ENCODE assay signal across 8 mouse cellular contexts in genomic region chr1:39340647-39341046, GRCm38 (mm10). TPM values are rescaled to one million over a fixed set of nuclear protein-coding genes. Genes with fewer than 3 reads are reported as not detected.
DNase-seq lines count a peak whose midpoint lies in the region; ATAC-seq and TF ChIP-seq lines count a peak whose summit lies in the region.

No protein-coding gene starts in this region.

- H3K27me3 ChIP-seq in kidney, embryonic 14.5 days (ENCODE audit: control insufficient read depth, insufficient read depth, low read length), result no peaks in the 10 kb centered on the region; the same call in 1 of the 2 replicates
- H3K27me3 ChIP-seq in small intestine, adult 2 months (ENCODE audit: control insufficient read depth, insufficient read depth, low read length), result no peaks in the 10 kb centered on the region

- H3K4me3 ChIP-seq in kidney, embryonic 14.5 days (ENCODE audit: low read length), result no peak overlapping the region
- H3K4me3 ChIP-seq in small intestine, adult 2 months (ENCODE audit: low read depth, low read length), result no peak overlapping the region

- 14% methylated on average over 8 of the region's 8 CpGs for WGBS in kidney, embryonic 14.5 days
- 6% methylated on average over 8 of the region's 8 CpGs for WGBS in small intestine, adult 2 months

- H3K36me3 ChIP-seq in kidney, embryonic 14.5 days (ENCODE audit: control insufficient read depth, insufficient read depth, low read length), result no peaks in the 10 kb centered on the region
- H3K36me3 ChIP-seq in small intestine, adult 2 months (ENCODE audit: control insufficient read depth, insufficient read depth, low read length), result peaks cover 10% of the 10 kb centered on the region

- H3K4me2 ChIP-seq in kidney, embryonic 14.5 days (replicated peaks; ENCODE audit: low read depth, low read length), result no peak overlapping the region

- intact Hi-C loops in gastrocnemius, postnatal 14 days (cut with DNase I; ENCODE audit: low total_unique reads), result loop anchor here (5.0 kb wide), 1 partner anchor 328 kb away; no protein-coding TSS in a partner anchor

- TF ChIP-seq POLR2A in small intestine, adult 2 months (IDR thresholded peaks at IDR 0.05; ENCODE audit: low read depth, low read length), result no peak

- peak; percentile 51 to 76 for DNase-seq in frontal cortex, adult 2 months (ENCODE audit: extremely low spot score in 1 of 2, low spot score in 1 of 2)
- DNase-seq in frontal cortex, postnatal 10 days (ENCODE audit: low spot score in 2 of 2), result no peak
- peak; percentile 80 for DNase-seq in ES-CJ7 (ENCODE audit: low read depth, low spot score)
- DNase-seq in cerebellum, adult 11-12 months, result peak; percentile 49
- peak; percentile 29 for DNase-seq in gastrocnemius, postnatal 14 days
- DNase-seq in lung, postnatal 25 days (ENCODE audit: low spot score), result peak; percentile 72

- ATAC-seq in kidney, embryonic 14.5 days (ENCODE audit: low FRiP score, low TSS enrichment), result 0 out of 2 replicates have a peak, but pooled peaks have one; percentile 55

- peak; percentile 77; the same call in 1 of the 2 replicates for TF ChIP-seq CTCF in small intestine, adult 2 months (IDR thresholded peaks at IDR 0.05; ENCODE audit: extremely low read depth, insufficient read length, insufficient replicate concordance, low read depth, low read length)

- H3K4me1 ChIP-seq in kidney, embryonic 14.5 days (ENCODE audit: control insufficient read depth, insufficient read depth, low read length), result no peaks in the 10 kb centered on the region
- peaks cover 5% of the 10 kb centered on the region for H3K4me1 ChIP-seq in small intestine, adult 2 months (ENCODE audit: control insufficient read depth, insufficient read depth, insufficient read length, low read length)

- no peak overlapping the region for H3K27ac ChIP-seq in kidney, embryonic 14.5 days (ENCODE audit: low read depth, low read length)
- H3K27ac ChIP-seq in small intestine, adult 2 months (ENCODE audit: insufficient read depth, low read depth, low read length), result no peak overlapping the region

- H3K9me3 ChIP-seq in kidney, embryonic 14.5 days (ENCODE audit: control insufficient read depth, low read length), result no peaks in the 10 kb centered on the region

- no peak overlapping the region for H3K9ac ChIP-seq in kidney, embryonic 14.5 days (ENCODE audit: low read depth, low read length)

RNA-seq across cellular contexts. Expression of gene Rpl31, which starts 27.0 kb away (rescaled TPM):
- 751 and 916 TPM in 2 replicates for polyA plus RNA-seq in frontal cortex, adult 2 months (2012; rRNA removed)
- 100 to 1,000 TPM; 642 to 745 TPM for total RNA-seq in gastrocnemius, postnatal 14 days (2021)
- 756 and 1,061 TPM in 2 replicates for polyA plus RNA-seq in kidney, embryonic 14.5 days (2014; fragmentation: Nextera tagmentation; extraction: Ambion mirVana)
- polyA plus RNA-seq in small intestine, adult 2 months (2012; rRNA removed), result 34.5 and 55.5 TPM in 2 replicates

Comparison
In these comparisons a context has a peak if more than half of its experiments do, and no peak if none do; other contexts are left out.
1. DNase-seq: peak in frontal cortex, adult 2 months (2 of 2), ES-CJ7 (single experiment), cerebellum, adult 11-12 months (single experiment), gastrocnemius, postnatal 14 days (single experiment) and lung, postnatal 25 days (single experiment); none in frontal cortex, postnatal 10 days (0 of 2).
2. RNA of gene Rpl31, which starts 27.0 kb away (polyA plus RNA-seq): 751 to 916 TPM in frontal cortex, adult 2 months and 756 to 1,061 TPM in kidney, embryonic 14.5 days; 34.5 to 55.5 TPM in small intestine, adult 2 months; every median in the first group is over 10 times any median in the second.